Mouse (Mus musculus) brown adipose tissue, adult 24 weeks (tissue): ENCODE data around the gene Zfp629. TPM values are rescaled to one million over a fixed set of nuclear protein-coding genes. Genes with fewer than 3 reads are reported as not detected.
A peak's percentile ranks its signal among the peaks of the same experiment; 100 is the strongest.
"Not testable (repeated sequence)": the region's sequence is repeated elsewhere in the genome, so short reads cannot be mapped to it uniquely, and the experiment has no call there.

ENCODE experiments used
- H3K27ac ChIP-seq: fragments of 200-500 bp; replicated peaks from 2 replicates; pipeline ENCODE4 v1.5.1; 2012; ENCODE audit warnings: low read depth, mild to moderate bottlenecking, low read length
- H3K4me1 ChIP-seq: fragments of 200-500 bp; 2 replicates; pipeline ENCODE4 v1.6.1; 2012; ENCODE audit warnings: low read length, mixed read lengths; ENCODE audit not compliant: control insufficient read depth, insufficient read depth, insufficient read length
- H3K4me3 ChIP-seq: fragments of 200-500 bp; 2 replicates; pipeline ENCODE4 v1.5.1; 2012; ENCODE audit warnings: low read depth, mild to moderate bottlenecking, low read length, moderate library complexity; ENCODE audit not compliant: insufficient read depth
- polyA plus RNA-seq: library from polyadenylated mRNA; stranded (reverse); fragments of >200 nt; gene quantifications from 2 replicates; pipeline ENCODE4 v1.2.4, GENCODE M21; 2012; ENCODE audit not compliant: missing spikeins, insufficient read depth, insufficient read length

Zfp629 gene
- polyA plus RNA-seq, 1 experiment, result 7.5 TPM

DNA sequence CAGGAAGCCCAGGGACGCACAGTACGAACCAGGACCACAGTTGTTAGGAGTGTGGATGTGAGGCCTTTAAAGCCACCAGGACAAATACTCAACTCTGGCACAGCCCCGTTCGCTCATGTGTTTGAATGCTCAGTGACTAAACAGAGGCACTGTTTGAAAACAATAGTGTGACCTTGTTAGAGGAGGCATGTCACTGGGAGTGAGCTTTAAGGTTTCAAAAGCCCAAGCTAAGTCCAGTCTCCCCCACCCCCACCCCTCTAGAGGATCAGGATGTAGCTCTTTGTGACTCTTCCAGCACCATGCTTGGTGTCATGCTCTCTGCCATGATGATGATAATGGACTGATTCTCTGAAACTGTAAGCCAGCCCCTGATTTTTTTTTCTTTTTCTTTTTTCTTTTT lies 15.8 kb upstream of the Zfp629 start:
- Histone ChIP-seq H3K4me1 (no peaks in the 10 kb centered on the region), H3K4me3 (no peak overlapping the region), H3K27ac (no peak overlapping the region)

DNA sequence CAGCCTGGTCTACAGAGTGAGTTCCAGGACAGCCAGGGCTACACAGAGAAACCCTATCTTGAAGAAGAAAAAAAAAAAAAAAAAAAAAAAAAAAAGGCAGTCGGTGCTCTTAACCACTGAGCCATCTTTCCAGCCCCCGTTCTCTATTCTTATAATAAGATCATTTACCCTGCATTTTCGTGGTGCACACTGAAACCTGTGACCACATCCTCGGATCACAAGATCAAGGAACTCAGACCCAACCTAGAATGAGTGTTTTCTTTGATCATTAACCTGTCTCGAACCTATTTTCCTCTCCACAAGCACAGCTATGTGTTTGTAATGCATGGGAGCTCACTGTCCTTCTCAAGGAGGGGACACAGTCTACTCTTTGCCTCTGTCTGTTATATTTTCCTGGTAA lies 13.0 kb upstream of the Zfp629 start:
- Histone ChIP-seq H3K4me1 (no peaks in the 10 kb centered on the region), H3K4me3 (no peak overlapping the region), H3K27ac (no peak overlapping the region)

GRCm38 (mm10) chr7:127626471-127626870 lies 10.9 kb upstream of the Zfp629 start:
- Histone ChIP-seq H3K27ac (no peak overlapping the region), H3K4me1 (no peaks in the 10 kb centered on the region), H3K4me3 (no peak overlapping the region)

DNA sequence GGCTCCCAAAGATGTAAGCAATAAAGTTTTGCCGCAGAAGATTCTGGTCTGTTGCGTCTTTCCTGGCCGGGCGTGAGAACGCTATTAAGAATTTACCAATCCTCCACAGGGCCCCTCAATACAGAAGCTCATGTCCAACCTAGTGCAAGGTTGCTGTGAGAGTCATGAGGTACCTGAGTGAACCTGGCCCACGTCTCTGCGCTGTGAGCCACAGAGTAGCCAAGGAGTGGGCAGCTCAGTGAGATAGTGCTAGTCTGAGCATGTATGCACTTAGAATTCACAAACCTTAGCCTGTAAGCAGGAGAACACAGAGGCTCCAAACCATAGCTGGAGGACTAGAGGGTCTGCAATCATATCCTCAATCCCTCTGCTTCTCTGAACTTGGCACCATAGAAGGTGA lies 10.4 kb upstream of the Zfp629 start:
- Histone ChIP-seq H3K4me3 (no peak overlapping the region), H3K27ac (no peak overlapping the region), H3K4me1 (no peaks in the 10 kb centered on the region)

- not testable (repeated sequence) for H3K4me3 ChIP-seq, H3K27ac ChIP-seq, H3K4me1 ChIP-seq
Observed at GRCm38 (mm10) chr7:127618402-127618801, 2.8 kb upstream of the Zfp629 start.

- Histone ChIP-seq H3K4me1 (peaks cover 7% of the 10 kb centered on the region; the same call in 1 of the 2 replicates), H3K27ac (no peak overlapping the region), H3K4me3 (no peak overlapping the region)
Observed at GRCm38 (mm10) chr7:127617962-127618361, 2.4 kb upstream of the Zfp629 start.

- Histone ChIP-seq H3K4me1 (peaks cover 7% of the 10 kb centered on the region; the same call in 1 of the 2 replicates), H3K27ac (no peak overlapping the region), H3K4me3 (no peak overlapping the region)
Observed at GRCm38 (mm10) chr7:127616881-127617280, 1.3 kb upstream of the Zfp629 start.

- H3K27ac ChIP-seq, result no peak overlapping the region
- peaks cover 7% of the 10 kb centered on the region; the same call in 1 of the 2 replicates for H3K4me1 ChIP-seq
- H3K4me3 ChIP-seq, result no peak overlapping the region; the same call in 1 of the 2 replicates
Observed at GRCm38 (mm10) chr7:127616336-127616735, 739 bp upstream of the Zfp629 start.

DNA sequence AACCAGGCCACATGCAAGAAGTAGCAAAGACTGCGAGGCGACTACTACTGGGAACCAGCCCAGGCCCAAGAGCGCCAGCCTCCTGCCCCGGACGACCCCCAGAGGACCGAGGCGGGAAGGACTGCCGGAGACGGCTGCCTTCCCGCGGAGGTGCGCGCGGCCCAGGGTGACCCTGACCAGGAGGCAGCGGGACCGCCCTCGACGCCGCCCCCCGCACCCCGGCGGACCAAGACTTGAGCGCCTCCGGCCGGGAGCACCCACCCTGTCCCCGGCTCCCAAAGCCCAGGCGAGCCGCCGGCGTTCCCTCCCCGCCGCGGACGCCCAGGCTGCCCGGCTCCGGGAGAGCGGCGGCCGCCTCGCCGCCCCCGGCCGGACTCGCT lies 1.1 kb downstream of the Zfp629 start:
- H3K4me1 ChIP-seq, result peaks cover 7% of the 10 kb centered on the region; the same call in 1 of the 2 replicates
- H3K27ac ChIP-seq, result peak overlapping the region; percentile 41
- H3K4me3 ChIP-seq, result peak overlapping the region; percentile 95

DNA sequence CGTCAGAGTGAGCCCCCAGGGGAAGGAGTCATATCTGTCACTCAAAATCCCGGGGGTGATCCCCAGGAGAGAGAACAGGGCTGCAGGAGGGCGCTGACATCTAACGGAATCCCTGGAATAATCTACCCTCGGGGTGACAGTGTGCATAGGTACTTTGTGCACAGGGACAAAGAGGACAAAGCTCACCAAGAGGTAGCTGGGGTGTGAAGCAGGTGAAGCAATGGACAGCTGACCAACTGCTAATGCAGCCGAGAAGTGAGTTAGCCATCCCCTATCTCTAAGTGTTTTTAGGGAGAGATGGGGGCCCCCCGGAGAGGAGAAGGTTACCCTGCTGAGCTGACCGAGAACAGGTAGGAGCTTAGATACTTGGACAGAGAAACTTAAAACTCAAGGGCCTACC lies 1.5 kb downstream of the Zfp629 start:
- Histone ChIP-seq H3K27ac (peak overlapping the region; percentile 41), H3K4me1 (peaks cover 7% of the 10 kb centered on the region; the same call in 1 of the 2 replicates), H3K4me3 (peak overlapping the region; percentile 95)

DNA sequence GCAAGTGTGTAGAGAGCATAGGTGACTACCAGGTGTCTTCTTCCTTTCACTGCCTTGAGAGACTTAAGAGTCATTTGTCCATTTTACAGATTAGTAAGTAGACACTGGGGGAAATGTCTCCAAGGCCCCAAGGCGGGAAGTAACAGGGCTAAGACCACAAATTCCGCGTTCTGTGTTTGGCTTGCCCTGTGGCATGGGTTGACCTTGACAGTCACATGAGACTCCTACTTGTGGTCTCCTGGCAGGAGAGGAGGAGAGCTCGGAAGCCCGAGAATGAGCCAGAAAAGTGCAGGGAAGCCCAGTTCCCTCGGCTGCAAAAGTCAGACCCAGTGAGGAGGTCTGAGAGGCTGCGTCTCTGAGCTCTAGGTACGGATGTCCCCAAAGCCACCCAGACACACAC lies 2.1 kb downstream of the Zfp629 start:
- Histone ChIP-seq H3K27ac (0 out of 2 replicates have a peak overlapping the region, but pooled peaks have one; percentile 6), H3K4me3 (peak overlapping the region; percentile 95), H3K4me1 (peaks cover 7% of the 10 kb centered on the region; the same call in 1 of the 2 replicates)

DNA sequence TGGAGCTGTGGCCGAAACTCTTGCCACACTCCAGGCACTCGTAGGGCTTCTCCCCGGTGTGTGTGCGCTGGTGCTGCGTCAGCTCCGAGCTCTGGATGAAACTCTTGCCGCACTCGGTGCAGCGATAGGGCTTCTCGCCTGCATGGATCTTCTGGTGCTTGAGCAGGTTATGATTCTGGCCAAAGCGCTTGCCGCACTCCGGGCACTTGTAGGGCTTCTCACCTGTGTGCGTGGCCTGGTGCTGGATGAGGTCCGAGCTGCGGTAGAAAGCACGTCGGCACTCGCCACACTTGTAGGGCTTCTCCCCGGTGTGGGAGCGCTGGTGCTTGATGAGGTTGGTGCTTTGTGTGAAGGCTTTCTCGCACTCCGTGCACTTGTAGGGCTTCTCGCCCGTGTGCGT lies 4.0 kb downstream of the Zfp629 start:
- Histone ChIP-seq H3K4me3 (no peak overlapping the region), H3K4me1 (peaks cover 7% of the 10 kb centered on the region; the same call in 1 of the 2 replicates), H3K27ac (no peak overlapping the region)

- peaks cover 7% of the 10 kb centered on the region; the same call in 1 of the 2 replicates for H3K4me1 ChIP-seq
- no peak overlapping the region for H3K4me3 ChIP-seq
- H3K27ac ChIP-seq, result no peak overlapping the region
Observed at GRCm38 (mm10) chr7:127611011-127611410, 4.6 kb downstream of the Zfp629 start.

DNA sequence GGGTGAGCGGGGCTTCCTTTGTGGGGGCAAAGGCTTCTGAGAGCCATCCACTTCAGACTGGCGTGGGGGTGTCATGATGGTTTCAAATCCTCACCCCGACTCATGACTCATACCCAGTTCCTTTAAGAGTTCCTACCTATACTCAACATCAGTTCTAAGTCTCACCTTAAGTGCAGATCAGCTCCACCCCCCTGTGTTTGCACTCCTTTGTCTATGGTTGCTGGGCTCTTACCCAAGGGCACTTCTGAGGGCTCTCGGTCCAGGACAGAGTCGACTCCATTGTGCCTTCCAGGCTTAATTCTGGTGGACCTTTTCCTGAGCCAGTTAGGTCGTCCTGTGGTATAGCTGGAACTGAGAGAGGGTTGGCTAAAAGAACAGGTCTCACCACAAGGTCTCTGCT lies 8.4 kb downstream of the Zfp629 start:
- H3K4me3 ChIP-seq, result no peak overlapping the region
- H3K4me1 ChIP-seq, result no peaks in the 10 kb centered on the region
- H3K27ac ChIP-seq, result no peak overlapping the region

DNA sequence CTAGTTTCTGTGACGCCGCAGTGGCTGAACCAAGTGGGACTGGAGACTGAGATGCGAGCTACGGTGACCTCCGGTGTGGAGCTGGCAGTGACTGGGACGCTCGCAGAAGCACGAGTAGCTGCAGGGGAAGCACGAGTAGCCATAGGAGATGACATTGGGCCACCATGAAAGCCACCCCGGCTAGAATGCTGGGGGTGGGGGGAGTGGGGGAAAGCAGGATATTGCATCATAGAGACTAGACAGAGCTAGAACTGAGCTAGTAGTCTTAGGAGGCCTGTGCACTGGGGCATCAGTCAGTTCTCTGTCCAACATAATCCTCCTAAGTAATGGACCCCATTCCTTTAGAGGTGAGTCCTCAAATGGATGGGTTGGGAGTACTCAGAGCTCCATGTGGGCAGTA lies 11.3 kb downstream of the Zfp629 start:
- no peak overlapping the region for H3K4me3 ChIP-seq
- H3K4me1 ChIP-seq, result no peaks in the 10 kb centered on the region
- no peak overlapping the region for H3K27ac ChIP-seq

GRCm38 (mm10) chr7:127602903-127603302 lies 12.7 kb downstream of the Zfp629 start:
- Histone ChIP-seq H3K4me1 (no peaks in the 10 kb centered on the region), H3K4me3 (no peak overlapping the region), H3K27ac (no peak overlapping the region)

DNA sequence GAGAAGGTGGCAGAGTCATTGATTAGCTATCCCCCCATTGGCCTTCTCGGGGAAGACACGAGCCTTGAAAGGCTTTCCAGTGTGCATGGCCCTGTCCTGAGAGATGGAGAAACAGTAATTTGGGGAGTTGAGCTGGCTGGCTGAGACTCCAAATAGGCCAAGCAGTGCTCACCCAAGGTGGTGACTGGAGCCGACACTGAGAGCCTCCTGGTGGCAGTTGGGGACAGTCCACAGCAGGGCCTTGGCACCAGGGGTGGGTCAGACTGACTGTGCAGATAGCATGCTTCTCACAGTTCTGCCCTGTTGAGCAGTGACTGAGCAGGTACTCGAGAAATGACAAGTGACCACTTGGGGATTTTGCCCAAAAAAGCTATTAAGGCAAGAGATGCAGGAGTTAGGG lies 13.9 kb downstream of the Zfp629 start:
- Histone ChIP-seq H3K27ac (no peak overlapping the region), H3K4me3 (no peak overlapping the region), H3K4me1 (no peaks in the 10 kb centered on the region)
